Mouse (Mus musculus) v-Abl transformed pro-B cells (cell line): ENCODE data around the gene Trim46.

ENCODE experiments used
- in situ Hi-C, 2 experiments: fragments of 400-800 bp; cut with MboI; formaldehyde crosslinking; loops; one replicate each; pipeline ENCODE4 v1.15.1; 2025; ENCODE audit not compliant: unreplicated experiment in 2 of 2

The Trim46 gene

DNA sequence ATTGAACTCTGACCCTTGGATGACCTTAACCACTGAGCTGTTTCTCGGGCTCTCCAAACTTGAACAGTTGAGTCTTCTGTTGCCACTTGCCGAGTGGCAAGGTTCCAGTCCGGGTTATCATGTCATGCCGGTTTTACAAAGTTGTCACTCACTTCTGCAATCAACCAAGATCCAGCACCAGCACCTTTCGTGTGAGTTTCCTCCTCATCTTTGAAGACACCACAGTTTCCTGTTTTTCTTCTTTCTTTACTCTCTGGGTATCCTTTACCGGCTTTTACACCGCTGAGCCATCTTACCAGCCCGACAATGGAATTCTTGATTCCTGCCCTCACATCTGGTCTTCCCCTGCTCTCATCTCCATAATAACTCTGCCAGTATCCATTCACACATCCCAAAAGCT lies 55.7 kb downstream of the Trim46 start:
- in situ Hi-C loops = loop anchor here in 1 of 2 experiments (10.0 kb wide), 1 partner anchor 246 kb away; no protein-coding TSS in a partner anchor

- in situ Hi-C loops = no loop called here
These were observed 57.6 kb downstream of the Trim46 start for GRCm38 (mm10) chr3:89188478-89188875.

DNA sequence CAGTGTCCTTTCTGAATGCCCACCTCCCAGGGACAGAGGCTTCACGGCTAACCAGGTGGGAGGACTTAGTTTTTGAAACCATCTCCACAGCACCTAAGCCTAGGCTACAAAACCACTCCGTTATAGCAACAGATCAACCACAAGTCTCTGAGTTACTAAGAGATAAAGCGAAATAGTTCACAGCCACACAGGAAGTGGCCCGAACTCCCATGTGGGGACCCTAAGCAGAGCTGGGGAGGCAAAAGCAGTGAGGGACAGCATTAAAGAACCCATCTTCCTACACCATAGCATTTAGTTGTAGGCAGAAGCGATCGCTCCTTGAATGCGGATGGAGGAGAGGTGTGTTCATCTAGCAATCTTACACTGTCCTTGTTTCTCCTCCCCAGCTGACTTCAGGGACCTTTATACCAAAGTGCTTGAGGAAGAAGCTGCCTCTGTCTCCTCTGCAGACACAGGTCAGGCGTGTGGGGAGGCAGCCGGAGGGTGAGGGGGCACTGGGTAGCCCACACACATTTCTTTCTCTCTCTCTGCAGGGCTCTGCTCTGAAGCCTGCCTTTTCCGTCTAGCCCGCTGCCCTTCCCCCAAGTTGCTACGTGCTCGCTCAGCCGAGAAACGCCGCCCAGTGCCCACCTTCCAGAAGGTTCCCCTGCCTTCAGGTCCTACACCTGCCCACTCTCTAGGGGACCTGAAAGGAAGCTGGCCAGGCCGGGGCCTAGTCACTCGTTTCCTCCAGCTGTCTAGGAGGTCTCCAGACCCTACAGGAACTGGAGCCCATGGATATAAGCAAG lies 58.2 kb downstream of the Trim46 start:
- in situ Hi-C loops = no loop called here

DNA sequence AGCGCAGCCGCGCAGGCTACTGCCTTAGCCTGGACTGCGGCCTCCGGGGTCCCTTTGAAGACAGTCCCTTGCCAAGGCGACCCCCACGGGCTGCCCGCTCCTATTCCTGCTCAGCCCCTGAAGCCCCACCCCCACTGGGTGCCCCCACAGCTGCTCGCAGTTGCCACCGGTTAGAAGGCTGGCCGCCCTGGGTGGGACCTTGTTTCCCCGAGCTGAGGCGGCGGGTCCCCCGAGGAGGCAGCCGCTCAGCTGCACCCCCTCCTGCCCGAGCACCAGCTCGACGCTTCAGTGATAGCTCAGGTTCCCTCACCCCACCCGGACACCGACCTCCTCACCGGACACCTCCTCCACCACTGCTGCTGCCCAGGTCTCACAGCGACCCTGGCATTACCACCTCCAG lies 58.9 kb downstream of the Trim46 start:
- in situ Hi-C loops = no loop called here
